Mouse (Mus musculus) cortical plate, adult 2 months (tissue): Measurements from ENCODE around the gene Pim3.

Experiments
- CTCF ChIP-seq: fragments of 200-500 bp; IDR thresholded peaks from 2 replicates; pipeline ENCODE4 v1.5.1; 2011; ENCODE audit warnings: mild to moderate bottlenecking, control low read depth, low read length; ENCODE audit not compliant: insufficient read depth; ENCODE audit errors: extremely low read depth
- POLR2A ChIP-seq: fragments of 200-500 bp; IDR thresholded peaks from 2 replicates; pipeline ENCODE4 v1.6.1; 2011; ENCODE audit warnings: mild to moderate bottlenecking, low read length, control low read depth; ENCODE audit not compliant: insufficient read depth; ENCODE audit errors: extremely low read depth

DNA sequence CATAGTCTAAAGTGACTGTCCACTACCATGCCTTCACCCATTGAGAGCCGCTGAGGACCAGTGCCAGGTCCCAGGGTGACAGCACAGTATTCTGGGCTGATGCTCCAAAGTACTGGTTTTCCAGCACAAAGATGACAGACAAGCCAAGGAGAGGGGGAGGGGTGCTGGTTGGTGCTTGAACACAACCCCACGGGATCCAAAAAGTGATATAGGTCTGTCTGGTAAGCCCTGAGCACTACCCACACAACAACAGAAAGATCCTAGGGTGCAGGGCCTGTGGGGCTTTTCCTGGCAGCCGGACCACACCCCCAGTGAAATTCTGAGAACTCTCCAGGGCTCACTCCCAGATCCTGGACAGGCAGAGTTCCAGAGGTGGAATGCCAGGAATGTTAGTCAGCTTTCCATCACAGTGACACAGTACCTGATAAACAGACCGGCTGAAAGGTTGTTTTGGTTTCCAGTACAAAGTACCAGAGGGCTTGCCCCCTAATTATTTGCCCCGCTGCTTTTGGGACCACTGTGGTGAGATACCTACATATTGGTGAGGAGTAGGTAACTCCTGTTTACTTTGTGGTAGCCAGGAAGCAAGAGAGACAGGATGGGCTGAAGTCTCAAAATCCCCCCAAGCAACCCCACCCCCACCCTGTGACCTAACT lies 5.5 kb downstream of the Pim3 start:
- TF ChIP-seq CTCF (no peak), POLR2A (no peak)
